Mouse (Mus musculus): Measurements from ENCODE around the gene Cept1.

Gene Cept1

DNA sequence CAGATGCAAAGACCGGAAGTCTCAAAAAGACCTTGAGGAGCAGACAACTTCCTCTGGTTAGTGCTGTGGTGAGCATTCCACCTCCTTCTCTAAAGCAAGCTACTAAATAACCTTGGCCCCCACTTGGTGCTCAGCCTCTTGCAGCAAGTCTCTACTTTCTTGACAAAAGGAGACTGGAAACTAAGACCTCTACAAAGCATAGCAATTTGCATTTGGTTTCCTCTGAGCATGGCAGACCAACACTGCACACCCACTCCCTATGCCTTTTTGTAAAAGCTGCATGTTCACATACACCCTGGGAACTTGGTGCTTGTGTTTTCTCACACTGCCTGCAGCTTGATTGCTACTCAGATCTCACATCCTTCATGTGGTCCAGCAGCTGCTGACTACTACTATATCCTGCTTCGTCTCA, 85.5 kb downstream of the Cept1 start:
- CTCF ChIA-PET = interaction anchor here in 1 of 4 experiments (0.6 kb wide), 1 partner anchor 1303 kb away, joined by 3 read pairs; no protein-coding TSS in a partner anchor
- POLR2A ChIA-PET = no interaction called here

DNA sequence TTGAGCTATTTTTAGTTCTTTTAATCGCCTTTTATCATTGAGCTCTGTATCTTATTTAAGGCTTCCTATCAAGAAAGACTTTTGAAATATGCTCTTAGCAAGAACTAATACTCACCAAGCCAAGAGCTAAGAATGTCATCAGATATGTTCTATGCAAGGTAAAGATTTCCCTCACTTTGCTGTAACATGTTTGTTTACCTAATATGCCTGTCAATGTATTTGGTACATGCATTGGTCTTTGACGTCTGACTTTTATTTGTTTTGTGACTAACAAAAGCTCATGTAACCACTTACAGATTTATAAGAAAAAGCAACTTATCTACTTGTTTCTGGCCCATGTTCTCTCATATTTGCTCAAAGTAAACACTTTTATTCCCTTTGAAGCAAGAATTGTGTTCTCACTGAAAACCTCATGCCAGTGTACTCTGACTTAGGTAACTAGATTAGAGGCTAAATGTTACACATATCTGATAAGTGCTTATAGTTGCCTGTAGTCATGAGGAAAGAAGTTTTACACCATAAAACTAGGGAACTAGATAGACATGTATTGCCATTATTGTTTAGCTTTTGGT, 90.2 kb downstream of the Cept1 start:
- CTCF ChIA-PET = no interaction called here

DNA sequence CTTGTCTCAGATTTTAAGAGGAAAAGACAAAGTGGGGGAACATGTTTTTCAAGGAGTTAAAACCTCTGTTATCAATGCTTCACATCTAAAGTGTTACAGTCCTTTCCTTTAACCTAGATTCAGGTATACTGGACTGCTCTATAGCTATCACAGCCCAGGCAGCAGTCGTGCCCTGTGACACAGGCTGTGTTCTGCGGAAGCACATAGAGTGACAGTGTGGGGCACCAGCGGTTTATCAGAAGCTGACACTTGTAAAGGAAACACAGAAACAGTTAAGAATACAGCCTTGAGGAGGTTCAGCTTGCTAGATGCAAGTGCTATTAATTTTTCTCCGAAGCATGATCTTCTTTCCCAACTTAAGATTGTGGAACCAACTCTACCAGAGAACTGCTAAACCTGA, 95.0 kb downstream of the Cept1 start:
- ChIA-PET POLR2A (no interaction called here), CTCF (no interaction called here)

More for the DNA sequence above, 90.2 kb downstream of the Cept1 start:
- POLR2A ChIA-PET = no interaction called here

All from embryonic stem cell, embryonic (primary cell).